Mouse (Mus musculus) midbrain, postnatal 0 days (tissue): ENCODE measurements around the gene Hhipl1. TPM values are rescaled to one million over a fixed set of nuclear protein-coding genes. Genes with fewer than 3 reads are reported as not detected.

ENCODE experiments used
- ATAC-seq: fragments of 200-750 bp; cut with Nextera tagmentation; 2 replicates; pipeline ENCODE4 v1.8.0; 2017; ENCODE audit warnings: moderate number of reproducible peaks, mild to moderate bottlenecking, moderate TSS enrichment, moderate library complexity; ENCODE audit not compliant: low FRiP score
- DNase-seq: peaks from one replicate; pipeline ENCODE4 v3.0.0-alpha.2; 2015; ENCODE audit warnings: low spot score
- H3K27ac ChIP-seq: fragments of 300-500 bp; sonication (generic); 2 replicates; pipeline ENCODE4 v1.5.1; 2014; ENCODE audit warnings: low read depth, mild to moderate bottlenecking, low read length, mixed read lengths
- H3K27me3 ChIP-seq: fragments of 300-500 bp; sonication (generic); 2 replicates; pipeline ENCODE4 v1.6.1; 2014; ENCODE audit warnings: low read length, control low read depth, mixed read lengths; ENCODE audit not compliant: insufficient read depth
- H3K36me3 ChIP-seq: fragments of 300-500 bp; sonication (generic); 2 replicates; pipeline ENCODE4 v1.6.1; 2014; ENCODE audit warnings: low read length, control low read depth, mixed read lengths; ENCODE audit not compliant: insufficient read depth
- H3K4me1 ChIP-seq: fragments of 300-500 bp; sonication (generic); 2 replicates; pipeline ENCODE4 v1.6.1; 2014; ENCODE audit warnings: mild to moderate bottlenecking, control low read depth, antibody characterized with exemption, low read length, mixed read lengths; ENCODE audit not compliant: insufficient read depth
- H3K4me2 ChIP-seq: fragments of 300-500 bp; sonication (generic); 2 replicates; pipeline ENCODE4 v1.6.1; 2014; ENCODE audit warnings: low read depth, mild to moderate bottlenecking, low read length, mixed read lengths; ENCODE audit not compliant: poor library complexity, severe bottlenecking
- H3K4me3 ChIP-seq: fragments of 300-500 bp; sonication (generic); 2 replicates; pipeline ENCODE4 v1.5.1; 2014; ENCODE audit warnings: low read depth, mild to moderate bottlenecking, low read length, moderate library complexity
- H3K9ac ChIP-seq: fragments of 300-500 bp; sonication (generic); replicated peaks from 2 replicates; pipeline ENCODE4 v1.6.1; 2014; ENCODE audit warnings: mild to moderate bottlenecking, low read length, moderate library complexity, mixed read lengths; ENCODE audit not compliant: poor library complexity, severe bottlenecking
- H3K9me3 ChIP-seq: fragments of 300-500 bp; sonication (generic); 2 replicates; pipeline ENCODE4 v1.6.1; 2016; ENCODE audit warnings: low read length, control low read depth
- CTCF ChIP-seq: IDR thresholded peaks from 2 replicates; pipeline ENCODE4 v1.5.1; 2016; ENCODE audit warnings: antibody characterized with exemption, mild to moderate bottlenecking
- WGBS: fragments of 180-500 bp; shearing (Covaris S2); extraction: QIAGEN DNeasy Blood & Tissue Kit; methylation state at CpG from one replicate; pipeline ENCODE4 v1.1.7; 2014; 5-methylcytosine and 5-hydroxymethylcytosine counted together
- polyA plus RNA-seq: library from polyadenylated mRNA; unstranded; fragments of >200 nt; fragmentation: Nextera tagmentation; extraction: Ambion mirVana; gene quantifications from 2 replicates; pipeline ENCODE4 v1.2.1, GENCODE M21; 2015
- total RNA-seq: library from RNA; depleted of rRNA; stranded (reverse); fragments of >200 nt; gene quantifications from 2 replicates; pipeline ENCODE4 v1.2.3, GENCODE M21; 2014

Hhipl1 gene
- total and polyA plus RNA-seq, 2 experiments from 2014 or later: 2.7 to 10.4 TPM

- DNase-seq: peak; percentile 69
- no peaks in the 10 kb centered on the region for H3K27me3 ChIP-seq
- H3K4me1 ChIP-seq: peaks cover 41% of the 10 kb centered on the region
- ATAC-seq: peak; percentile 67
- no peaks in the 10 kb centered on the region for H3K36me3 ChIP-seq
- H3K9ac ChIP-seq: peak overlapping the region; percentile 57
- peak overlapping the region; percentile 62 for H3K27ac ChIP-seq
- TF ChIP-seq CTCF: no peak
- WGBS: 13% methylated on average over 27 of the region's 27 CpGs
- H3K9me3 ChIP-seq: no peaks in the 10 kb centered on the region
- H3K4me3 ChIP-seq: peak overlapping the region; percentile 20; the same call in 1 of the 2 replicates
- peak overlapping the region; percentile 43 for H3K4me2 ChIP-seq
Measured at GRCm38 (mm10) chr12:108265831-108266619, 40.0 kb upstream of the Hhipl1 start.

- TF ChIP-seq CTCF: no peak
- H3K4me3 ChIP-seq: no peak overlapping the region
- no peaks in the 10 kb centered on the region for H3K36me3 ChIP-seq
- H3K4me1 ChIP-seq: peaks cover 57% of the 10 kb centered on the region
- DNase-seq: no peak
- WGBS: 84% methylated on average over 7 of the region's 7 CpGs
- no peak overlapping the region for H3K9ac ChIP-seq
- no peak overlapping the region for H3K4me2 ChIP-seq
- H3K27me3 ChIP-seq: no peaks in the 10 kb centered on the region
- no peak for ATAC-seq
- 0 out of 2 replicates have a peak overlapping the region, but pooled peaks have one; percentile 18 for H3K27ac ChIP-seq
- no peaks in the 10 kb centered on the region for H3K9me3 ChIP-seq
Measured at GRCm38 (mm10) chr12:108267653-108268052, 38.4 kb upstream of the Hhipl1 start.

GRCm38 (mm10) chr12:108268970-108269369 is 37.1 kb upstream of the Hhipl1 start:
- Histone ChIP-seq H3K4me3 (no peak overlapping the region), H3K9me3 (no peaks in the 10 kb centered on the region), H3K27me3 (no peaks in the 10 kb centered on the region), H3K4me1 (peaks cover 61% of the 10 kb centered on the region), H3K9ac (no peak overlapping the region), H3K27ac (no peak overlapping the region), H3K36me3 (no peaks in the 10 kb centered on the region), H3K4me2 (no peak overlapping the region)
- ATAC-seq: no peak
- 97% methylated on average over 10 of the region's 10 CpGs for WGBS
- no peak for TF ChIP-seq CTCF
- no peak for DNase-seq

- Histone ChIP-seq H3K36me3 (no peaks in the 10 kb centered on the region), H3K9me3 (no peaks in the 10 kb centered on the region), H3K9ac (no peak overlapping the region), H3K27ac (no peak overlapping the region), H3K4me1 (peaks cover 58% of the 10 kb centered on the region), H3K4me2 (no peak overlapping the region), H3K4me3 (no peak overlapping the region), H3K27me3 (no peaks in the 10 kb centered on the region)
- TF ChIP-seq CTCF: no peak
- 84% methylated on average over 5 of the region's 5 CpGs for WGBS
- no peak for ATAC-seq
- DNase-seq: no peak
Measured at GRCm38 (mm10) chr12:108269699-108270098, 36.4 kb upstream of the Hhipl1 start.

GRCm38 (mm10) chr12:108270240-108270919 is 35.7 kb upstream of the Hhipl1 start:
- peaks cover 55% of the 10 kb centered on the region for H3K4me1 ChIP-seq
- H3K27me3 ChIP-seq: no peaks in the 10 kb centered on the region
- peak overlapping the region; percentile 1; the same call in 1 of the 2 replicates for H3K4me3 ChIP-seq
- no peak overlapping the region for H3K9ac ChIP-seq
- peak overlapping the region; percentile 93 for H3K4me2 ChIP-seq
- H3K36me3 ChIP-seq: no peaks in the 10 kb centered on the region
- ATAC-seq: no peak
- 48% methylated on average over 13 of the region's 13 CpGs for WGBS
- no peaks in the 10 kb centered on the region for H3K9me3 ChIP-seq
- H3K27ac ChIP-seq: no peak overlapping the region
- no peak for DNase-seq
- no peak for TF ChIP-seq CTCF
